Mouse (Mus musculus): ENCODE measurements around the gene Gm28047.
A peak's percentile ranks its signal among the peaks of the same experiment; 100 is the strongest.
"Not testable (repeated sequence)": the region's sequence is repeated elsewhere in the genome, so short reads cannot be mapped to it uniquely, and the experiment has no call there.

Gene Gm28047

DNA sequence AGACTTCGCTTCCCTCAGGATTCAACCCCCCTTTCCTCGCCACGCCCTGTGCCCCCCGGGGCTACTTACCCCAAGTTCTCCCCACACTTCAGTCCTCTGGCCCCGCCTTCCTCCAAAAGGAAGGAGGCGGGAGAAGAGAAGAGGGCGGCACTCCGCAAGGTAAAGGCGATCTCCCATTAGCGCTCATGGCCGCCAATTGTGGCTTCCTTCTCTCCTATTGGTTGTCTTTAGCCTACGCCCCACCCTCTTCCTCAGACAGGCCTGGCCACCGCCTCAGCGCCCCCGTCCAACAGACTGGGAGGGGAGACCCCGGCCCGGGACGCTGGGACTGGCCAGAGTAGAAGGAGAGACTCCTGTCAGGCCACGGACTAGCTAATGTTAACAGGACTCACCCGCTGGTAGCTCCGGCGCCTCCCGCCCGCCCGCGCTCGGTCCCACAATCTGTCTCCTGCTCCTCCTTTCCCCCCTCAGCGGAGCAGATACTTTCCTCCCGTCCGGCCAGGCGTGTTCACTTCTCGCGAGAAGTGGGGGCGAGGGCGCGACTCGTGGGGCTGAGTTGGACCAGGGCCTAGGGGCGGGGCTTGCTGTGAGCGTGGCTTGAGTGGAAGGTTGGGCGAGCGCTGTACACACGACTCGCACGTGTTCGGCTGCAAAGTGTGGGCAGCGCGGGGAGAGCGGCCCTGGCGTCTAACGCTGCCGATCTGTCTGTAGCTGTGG lies at the start of gene Gm28047, which contains the start of gene Atf7:
Gm28047 (minus strand) TSS at position 98 of the 717 bp plus-strand sequence.
Atf7 (minus strand) TSS at position 495 of the 717 bp plus-strand sequence.
- peak; percentile 99 for DNase-seq (ENCODE audit: low spot score)

DNA sequence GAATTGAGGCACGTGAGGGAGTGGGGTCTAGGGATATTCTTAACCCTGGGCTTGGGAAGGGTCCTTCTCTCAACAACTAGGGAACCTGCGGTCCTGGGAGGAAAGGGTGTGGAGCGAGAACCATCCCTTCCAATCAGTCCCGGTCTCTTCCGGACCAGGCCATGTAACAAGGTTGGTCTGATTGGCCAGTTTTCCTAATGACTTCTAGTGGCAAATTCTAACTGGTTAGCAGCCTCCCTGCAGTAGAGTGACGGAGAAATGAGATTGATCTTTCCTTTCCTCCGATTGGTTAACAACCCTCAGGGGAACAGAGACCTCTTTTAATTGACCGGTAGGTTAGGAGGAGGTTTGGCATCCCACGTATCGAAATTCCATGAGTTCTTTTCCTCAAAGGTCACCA lies 48.7 kb upstream of the Gm28047 start:
- no peak for DNase-seq (ENCODE audit: low spot score)

DNA sequence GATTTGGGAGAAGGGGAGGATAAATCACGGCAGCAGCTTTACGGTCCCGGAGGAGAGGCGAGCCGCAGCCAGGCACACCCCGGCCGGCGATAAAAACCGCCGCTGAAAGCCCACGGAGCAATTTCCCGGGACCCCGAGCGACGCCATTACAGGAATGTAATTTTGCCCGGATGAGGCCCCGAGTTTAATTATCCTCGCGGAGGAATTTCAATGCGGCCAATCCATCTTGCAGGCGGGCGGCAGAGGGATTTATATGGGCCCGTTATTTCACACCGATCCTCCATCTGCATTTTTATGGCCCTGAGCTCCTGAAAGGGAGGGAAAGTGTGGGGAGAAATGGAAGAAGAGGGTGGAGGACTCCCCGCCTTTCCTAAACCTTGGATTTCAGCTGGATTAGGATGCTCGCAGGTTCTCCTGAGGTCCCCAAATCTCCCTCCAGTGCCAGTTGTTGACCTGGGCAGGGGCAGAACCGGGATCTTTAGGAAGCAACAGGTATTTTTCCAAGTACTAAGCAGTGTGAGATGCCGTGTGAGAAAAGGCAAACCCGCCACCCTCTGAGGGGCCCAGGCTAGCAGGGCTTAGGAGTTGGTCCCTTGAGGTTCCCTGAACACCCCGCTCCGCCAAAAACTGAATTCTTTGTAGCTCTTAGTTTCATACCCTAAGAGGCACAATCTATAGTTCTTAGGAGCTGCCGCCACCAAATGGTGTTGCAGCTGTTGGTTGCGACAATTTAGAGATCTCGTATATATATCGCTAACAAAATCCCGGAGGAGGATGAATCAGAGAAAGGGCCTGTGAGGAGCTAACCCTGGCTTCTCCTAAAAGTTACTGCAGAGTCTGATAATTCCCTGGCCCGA lies 47.6 kb upstream of the Gm28047 start, which contains the start of gene Atp5g2:
Atp5g2 (minus strand) TSS at position 138 of the 857 bp plus-strand sequence.
- DNase-seq (ENCODE audit: low spot score), result no peak

DNA sequence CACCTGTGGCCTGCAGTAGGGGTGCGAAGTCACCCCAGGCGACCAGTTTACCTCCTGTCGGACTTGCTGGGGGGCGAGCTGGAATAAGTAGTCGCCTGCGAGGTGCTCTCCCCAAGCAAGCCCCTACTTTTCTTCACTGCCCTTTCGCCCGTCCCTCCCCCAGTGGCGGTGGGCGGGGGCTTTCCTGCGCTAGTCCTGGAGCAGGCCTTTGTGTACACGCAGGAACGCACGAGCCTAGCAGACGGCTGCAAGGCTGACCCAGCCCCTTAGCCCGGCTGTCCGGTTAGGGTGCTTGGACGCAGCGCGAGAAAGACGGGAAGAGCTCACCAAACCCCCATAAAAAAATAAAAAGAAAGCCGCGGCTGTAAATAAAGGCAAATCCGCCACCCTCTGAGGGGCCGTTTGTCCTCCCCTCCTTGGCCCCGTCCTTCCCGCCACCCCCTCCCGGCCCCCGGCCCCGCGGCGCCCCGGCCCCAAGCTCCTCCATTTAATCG lies 46.9 kb upstream of the Gm28047 start:
- peak; percentile 43 for DNase-seq (ENCODE audit: low spot score)

DNA sequence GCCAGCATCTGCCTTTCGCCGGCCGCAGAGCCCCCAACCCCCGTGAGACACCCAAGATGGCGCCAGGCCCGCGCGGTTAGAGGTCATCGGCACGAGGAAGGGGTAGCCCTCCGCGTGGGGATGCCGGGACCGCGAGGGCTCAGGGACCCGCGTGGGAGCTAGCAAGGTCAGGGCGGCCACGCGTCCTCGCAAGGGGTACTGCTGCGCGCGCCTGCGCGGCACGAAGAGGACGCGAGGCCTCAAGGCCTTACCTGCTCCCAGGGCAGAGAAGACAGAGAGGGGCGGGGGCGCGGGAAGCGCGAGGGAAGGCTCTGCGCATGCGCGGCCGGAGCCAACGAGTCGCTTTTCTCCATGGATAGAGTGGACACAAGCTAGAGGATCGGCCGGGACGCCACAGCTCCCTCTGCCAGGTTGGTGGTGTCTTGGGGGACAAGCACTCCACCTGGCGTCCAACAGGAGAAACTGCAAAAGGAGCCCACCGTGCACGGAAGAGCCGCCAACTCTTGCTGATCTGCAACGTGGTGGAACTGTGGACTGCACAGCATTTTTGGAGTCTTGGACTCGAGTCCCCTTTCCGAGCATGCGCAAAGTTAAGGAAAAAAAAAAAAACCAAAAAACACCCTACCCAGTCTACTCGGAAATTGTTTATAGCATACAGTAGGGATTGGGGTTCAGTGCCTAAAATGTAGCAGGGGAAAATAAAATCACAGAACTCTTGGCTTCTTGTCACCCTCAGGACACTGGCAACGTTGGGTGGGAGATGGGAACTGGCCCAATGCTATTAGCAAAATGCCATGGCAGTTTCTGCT lies 46.1 kb upstream of the Gm28047 start:
- DNase-seq (ENCODE audit: low spot score), result peak; percentile 88

DNA sequence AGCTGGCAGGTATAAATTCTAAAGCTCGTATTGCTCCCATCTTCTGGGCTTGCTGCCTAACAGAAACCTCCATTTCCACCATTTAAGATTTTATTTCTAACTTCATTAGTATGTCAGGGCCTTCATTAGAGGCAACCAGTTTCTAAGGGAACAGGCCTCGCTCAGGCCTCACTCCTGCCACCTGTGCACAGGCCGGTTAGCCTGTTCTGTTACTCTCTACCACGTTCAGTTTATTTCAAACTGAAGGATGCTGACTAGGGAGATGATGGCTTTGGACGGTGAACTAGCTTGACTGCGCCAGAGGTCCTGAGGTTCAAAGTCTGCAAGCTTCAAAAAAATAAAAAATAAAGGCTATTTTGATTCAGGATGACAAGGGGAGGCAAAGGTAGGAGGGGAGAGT lies 45.4 kb upstream of the Gm28047 start:
- no peak for DNase-seq (ENCODE audit: low spot score)

DNA sequence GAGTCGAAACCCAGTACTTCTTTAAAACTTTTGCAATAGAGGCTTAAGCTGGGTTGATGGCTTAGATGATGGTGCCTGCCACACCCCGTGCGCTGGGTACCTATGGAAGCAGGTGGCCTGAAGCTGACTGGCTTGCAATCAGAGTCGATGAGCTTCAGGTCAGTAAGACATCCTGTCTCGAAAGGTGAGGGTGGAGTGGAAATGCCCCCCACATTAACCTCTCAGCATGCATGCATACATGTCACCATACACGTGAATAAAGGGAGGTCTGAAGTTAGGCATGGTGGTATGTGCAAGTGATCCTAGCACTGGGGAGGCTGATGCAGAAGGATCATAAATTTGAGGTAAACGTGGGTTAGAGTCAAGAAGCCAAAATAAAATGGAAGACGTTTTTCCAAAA lies 44.7 kb upstream of the Gm28047 start:
- no peak for DNase-seq (ENCODE audit: low spot score)

DNA sequence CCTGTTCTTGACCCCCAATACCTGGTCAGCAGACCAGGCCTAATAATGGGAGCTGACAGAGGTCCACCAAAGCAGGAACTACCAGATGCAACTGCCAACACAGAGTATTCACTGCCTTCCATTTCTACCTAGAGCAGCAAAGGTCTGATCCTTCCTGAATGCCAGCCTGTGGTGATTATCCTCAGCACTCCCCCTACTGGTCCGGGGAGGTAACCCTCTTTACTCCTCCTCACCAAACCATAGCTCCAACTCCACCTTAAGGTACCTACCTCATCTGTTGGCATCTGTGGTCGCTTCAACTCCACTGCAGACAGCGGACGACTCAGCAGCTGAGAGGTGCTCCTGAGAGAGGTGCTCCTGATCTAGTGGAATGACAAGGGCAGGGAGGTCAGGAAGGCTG lies 40.6 kb upstream of the Gm28047 start:
- no peak for DNase-seq (ENCODE audit: low spot score)

DNA sequence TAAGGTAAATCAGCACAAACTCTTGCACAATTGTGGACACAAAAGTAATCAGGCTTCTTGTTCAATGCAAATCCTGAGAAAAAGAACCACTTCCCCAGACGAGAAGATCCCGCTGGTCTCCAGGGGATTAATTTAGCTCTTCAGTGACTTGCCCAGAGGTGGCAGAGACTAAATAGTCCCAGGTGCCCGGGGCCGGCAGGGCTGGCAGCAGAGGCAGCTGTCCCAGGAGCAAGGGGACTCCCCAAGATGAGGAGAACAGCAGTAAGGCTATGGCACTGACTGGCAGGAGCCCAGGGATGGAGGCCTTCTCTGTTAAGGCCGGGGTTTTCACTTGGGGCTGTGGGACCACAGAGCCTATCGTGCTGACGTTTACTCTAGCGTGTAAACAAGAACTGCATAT lies 39.0 kb upstream of the Gm28047 start:
- DNase-seq (ENCODE audit: low spot score), result no peak

DNA sequence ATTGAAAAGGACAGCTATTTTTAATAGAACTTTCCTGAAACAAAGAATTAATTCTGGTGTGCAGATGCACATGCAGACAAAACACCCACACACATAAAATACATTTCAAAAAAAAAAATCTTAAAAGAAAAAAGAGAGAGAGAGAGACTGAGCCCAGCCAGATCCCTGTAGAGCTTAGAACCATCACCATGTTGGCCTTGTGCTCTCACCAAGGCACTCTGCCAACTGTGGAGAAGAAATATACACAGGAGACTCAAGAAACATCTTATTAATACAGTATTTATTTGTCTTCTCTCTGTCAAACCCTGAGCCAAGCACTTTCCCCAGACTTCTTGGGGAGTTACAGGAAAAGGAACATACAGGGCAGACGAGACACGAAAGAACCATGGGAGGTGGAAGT lies 37.7 kb upstream of the Gm28047 start:
- not testable (repeated sequence) for DNase-seq (ENCODE audit: low spot score)

DNA sequence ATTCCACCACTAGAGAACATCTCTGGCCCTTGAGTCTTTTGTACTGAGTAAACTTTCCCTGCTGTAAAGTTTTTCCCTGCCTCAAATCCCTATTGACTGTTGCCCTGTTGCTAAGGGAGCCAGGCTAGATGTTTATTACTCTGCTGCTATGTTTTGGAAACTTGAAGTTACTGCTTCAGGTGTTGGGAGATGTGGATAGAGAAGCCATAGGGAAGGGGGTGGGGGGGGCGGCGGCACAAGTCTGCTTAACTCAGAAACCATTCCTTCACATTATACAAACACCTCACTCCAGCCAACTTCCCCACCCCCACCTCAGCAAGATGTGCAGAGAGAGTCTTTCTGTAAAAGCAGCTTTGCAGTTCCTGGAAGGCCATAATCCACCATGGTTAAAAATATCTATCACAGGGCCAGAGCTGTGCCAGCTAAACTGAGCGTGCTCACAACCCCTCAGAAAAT lies 33.1 kb upstream of the Gm28047 start:
- DNase-seq (ENCODE audit: low spot score), result no peak

DNA sequence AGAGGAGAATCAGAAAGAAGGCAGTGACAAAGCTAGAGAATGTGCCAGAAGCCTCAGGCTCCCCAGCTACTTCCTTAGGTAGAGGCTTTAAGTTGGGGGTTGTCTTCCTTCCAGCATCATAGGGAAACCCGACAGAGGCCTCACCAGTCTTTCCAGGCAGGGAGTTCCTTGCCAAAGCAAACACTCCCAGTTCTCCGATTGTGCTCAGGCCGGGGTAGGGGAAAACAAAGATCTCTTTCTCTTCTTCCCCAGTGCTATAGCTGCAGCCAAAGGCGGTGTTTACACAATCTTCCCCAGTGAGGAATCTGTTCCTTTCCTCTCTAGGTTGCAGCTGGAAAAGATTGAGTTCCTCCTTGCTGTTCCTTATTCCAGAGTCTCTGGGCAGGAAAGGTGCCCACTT lies 31.8 kb upstream of the Gm28047 start:
- DNase-seq (ENCODE audit: low spot score), result no peak

DNA sequence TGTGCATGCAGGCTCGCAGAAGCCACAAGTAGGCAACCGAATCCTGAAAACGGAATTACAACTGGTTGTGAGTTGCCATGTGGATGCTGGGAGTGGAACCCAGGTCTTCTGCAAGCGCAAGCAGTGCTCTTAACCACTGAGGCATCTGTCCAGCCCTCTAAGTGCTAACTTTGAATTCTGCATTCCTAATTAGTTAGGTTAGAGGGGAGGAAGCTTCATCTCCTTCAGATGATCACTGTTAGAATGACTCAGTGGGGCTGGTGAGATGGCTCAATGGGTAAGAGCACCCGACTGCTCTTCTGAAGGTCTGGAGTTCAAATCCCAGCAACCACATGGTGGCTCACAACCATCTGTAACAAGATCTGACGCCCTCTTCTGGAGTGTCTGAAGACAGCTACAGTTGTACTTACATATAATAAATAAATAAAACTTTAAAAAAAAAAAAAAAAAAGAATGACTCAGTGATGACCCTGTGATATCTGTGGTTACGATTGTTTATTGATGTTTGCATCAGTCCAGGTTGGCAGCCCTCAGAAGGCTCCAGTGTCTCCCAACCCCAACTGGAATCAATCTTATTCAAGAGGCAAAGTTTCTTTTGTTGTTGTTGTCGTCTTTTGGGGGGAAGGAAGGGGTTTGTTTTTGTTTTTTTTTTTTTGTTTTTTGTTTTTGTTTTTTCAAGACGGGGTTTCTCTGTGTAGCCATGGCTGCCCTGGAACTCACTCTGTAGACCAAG lies 27.2 kb upstream of the Gm28047 start:
- not testable (repeated sequence) for DNase-seq (ENCODE audit: low spot score)

DNA sequence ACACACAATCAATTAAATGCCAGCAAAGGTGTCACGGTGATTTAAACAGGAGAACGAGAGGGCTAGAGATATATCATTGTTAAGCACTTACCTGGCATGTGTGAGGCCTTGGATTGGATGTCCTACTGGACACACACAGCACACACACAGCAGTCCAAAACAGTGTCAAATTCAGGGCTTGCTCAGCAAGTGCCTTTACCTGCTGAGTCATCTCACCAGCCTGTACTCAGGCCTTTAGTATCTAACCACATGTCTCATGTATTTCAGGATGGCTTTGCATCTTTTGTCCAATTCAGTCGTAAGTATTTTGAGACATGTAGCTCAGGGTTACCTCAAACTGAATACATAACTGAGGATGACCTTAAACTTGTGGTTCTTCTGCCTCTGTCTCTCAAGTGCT lies 26.2 kb upstream of the Gm28047 start:
- DNase-seq (ENCODE audit: low spot score), result no peak

DNA sequence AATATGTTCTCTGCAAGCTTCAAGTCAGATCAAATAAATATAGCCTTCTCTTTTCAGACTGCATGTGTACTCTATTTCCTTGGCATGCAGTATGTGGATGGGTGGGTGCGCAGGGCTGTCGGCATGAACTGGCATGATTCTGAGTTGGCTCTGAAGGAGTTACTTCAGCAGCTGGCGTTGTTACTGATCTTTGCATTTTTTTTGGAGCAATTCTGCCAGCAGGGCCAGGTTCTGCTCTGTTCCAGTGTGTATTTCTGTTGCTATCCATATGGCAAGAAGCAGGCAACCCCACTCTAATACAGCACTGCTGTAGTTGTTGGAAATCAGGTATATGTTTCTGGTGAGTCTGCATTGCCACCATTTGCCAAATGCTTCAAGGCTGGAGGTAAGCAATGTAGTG lies 10.9 kb upstream of the Gm28047 start:
- no peak for DNase-seq (ENCODE audit: low spot score)

DNA sequence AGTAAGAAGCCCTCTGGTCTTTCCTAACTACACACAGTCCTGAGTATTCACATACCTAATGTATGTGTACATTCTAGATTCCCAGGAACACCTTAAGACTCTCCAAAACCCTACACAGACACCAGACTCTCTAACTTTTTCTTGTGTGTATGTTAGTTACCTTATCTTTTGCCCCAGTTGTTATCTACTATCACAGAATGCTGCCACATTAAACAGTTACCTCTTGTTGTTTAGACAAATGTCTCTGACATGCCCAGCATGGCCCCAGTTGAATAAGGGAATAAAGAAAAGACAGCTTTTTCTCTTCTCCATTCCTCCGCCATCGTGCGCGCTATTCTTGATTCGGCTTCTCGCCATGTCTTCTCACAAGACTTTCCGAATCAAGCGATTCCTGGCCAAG lies 9.8 kb upstream of the Gm28047 start:
- DNase-seq (ENCODE audit: low spot score), result no peak

DNA sequence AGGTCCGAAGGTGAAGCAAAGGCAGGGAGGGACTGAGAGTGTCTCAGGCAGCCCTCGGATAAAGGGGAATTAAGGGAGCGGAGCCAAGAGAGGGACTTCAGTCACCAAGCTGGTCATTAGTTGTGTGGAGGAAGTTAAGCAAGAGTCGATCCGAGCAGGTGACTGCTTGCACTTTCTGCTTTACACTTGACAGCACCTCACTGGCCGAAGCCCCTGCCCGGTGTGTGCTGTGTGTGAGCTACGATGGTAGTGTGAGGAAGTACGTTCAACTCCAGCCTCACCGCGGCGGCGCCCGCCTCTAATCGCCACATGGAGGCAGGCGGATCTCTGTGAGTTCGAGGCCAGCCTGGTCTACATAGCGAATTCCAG lies 804 bp upstream of the Gm28047 start:
- DNase-seq (ENCODE audit: low spot score), result peak; percentile 10

DNA sequence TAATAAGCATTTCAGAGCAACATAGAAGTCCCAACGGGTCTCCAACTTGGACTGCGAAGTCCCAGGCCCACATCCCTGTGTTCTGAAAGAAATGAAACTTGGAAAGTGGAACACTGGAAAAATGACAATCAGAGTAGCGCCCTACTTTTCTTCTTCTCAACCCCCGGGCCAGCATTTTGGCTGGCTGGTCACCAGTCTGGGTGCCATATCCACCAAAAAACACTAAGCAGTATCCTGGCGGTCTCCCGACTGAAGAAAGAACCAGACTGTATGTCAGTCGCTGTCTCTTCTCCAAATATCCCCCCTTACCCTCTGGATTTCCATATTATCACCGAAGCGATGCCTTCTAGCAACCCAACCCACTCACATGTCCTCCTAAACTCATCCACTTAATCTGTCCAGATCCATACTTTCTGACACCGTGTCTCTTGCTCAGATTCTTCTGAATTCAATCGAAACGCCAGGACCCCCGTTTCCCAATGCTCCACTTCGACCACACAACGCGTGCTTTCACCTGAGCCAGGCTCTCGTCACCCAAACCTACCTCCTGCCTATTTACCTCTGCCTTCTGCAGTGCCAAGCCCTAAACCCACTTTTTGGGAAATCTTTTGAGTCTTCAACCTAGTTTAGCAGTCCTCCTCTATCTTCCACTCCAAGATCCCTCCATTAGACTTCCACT lies 437 bp downstream of the Gm28047 start:
- DNase-seq (ENCODE audit: low spot score), result no peak

DNA sequence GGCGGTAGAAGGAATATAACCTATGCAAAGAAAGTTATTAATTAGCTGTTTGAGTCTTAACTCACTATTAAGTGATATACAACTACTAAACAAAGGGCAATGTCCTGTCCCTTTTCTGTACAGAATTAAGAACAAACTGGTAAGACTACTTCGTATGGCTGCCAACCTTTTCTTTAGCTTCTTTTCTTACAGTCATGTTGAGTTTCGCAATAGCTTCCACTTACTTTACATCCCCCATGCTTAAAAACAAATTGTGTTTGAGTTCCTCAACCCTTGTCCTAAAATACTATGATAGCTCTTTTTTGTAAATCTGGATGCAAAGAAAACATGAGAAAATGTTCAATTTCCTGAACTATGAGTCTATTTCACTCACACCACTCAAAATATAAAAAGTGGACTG lies 1.7 kb downstream of the Gm28047 start:
- DNase-seq (ENCODE audit: low spot score), result no peak

DNA sequence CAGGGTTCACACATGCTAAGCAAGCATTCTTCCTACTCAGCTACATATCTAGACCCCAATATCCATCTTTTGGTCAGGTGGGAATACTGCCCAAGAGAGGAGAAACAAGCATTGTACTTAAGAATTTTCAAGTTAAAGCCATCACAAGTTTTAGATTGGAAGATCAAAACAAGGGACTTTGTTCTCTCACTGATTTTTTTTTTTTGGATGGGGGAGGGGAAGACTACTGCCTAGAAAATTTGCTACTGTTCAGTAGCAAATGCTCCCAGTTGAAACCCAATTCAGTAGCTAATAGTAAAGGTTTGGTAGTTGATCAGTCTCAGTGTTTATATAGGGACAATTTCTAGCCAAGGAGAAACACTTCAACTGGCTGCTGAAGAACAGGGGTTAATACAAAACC lies 2.3 kb downstream of the Gm28047 start:
- no peak for DNase-seq (ENCODE audit: low spot score)

DNA sequence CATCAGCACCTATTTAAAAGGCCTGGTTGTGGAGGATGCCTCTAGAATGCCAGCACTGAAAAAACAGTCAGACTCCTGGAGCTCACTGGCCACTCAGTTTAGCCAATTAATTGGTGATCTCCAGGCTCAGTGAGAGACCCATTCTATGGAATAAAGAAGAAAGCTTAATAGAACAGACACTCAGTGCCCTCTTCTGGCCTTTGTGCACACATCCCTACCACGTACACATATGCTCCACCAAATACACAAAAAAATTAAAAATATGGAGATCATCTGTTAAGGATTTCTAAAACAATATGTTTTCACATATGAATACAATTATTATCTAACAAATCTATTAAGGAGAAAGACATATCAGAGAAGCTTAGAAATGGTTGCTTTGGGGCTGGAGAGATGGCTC lies 4.1 kb downstream of the Gm28047 start:
- no peak for DNase-seq (ENCODE audit: low spot score)
